Mouse (Mus musculus) retina, embryonic 14.5 days (tissue): ENCODE measurements around the gene Bmt2.

Source experiments
- DNase-seq: peaks from one replicate; pipeline ENCODE4 v3.0.0-alpha.2; 2015; ENCODE audit warnings: low spot score

Gene Bmt2

DNA sequence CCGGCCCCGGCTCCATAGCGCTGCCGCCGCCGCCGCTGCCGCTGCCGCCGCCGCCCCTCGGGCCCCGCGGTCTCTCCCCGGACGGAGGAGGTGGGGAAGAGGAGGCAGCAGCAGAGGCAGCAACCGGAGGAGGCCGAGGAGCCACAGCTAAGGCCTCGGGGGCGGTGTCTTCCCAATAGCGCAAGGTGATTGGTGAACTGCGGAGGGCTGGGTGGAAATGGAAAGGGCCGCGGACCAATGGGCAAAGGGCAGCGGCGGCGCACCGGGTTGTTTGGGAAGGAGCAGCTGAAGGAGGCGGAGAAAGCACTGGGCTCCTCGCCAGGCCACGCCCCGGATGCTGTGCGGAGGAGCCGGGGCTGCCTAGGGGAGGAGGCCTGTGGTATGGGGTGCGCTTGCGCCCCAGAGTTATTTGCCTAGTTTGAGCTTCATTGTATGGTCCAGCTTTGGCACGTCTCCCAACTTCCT is at the start of gene Bmt2:
Bmt2 (minus strand) TSS at position 149 of the 465 bp plus-strand sequence.
- peak; percentile 99 for DNase-seq

DNA sequence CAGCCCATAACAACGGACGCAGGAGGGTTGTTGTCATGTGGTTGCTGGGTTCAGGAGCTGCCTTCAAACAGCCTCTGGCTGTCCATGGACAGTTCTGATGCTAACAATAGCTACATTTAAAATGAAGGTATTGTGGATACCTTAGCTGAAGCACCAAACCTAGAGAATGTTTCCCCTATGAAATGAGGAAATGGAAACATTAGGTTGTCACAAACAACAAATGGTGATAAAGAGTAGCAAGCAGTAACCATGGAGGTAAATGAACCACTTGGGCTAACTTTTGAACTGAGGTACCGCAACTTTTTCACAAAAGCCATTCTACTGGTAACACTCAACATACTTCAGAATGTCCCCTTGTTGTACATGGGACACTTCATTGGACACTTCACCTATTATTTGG is 44.4 kb upstream of the Bmt2 start:
- DNase-seq = no peak

DNA sequence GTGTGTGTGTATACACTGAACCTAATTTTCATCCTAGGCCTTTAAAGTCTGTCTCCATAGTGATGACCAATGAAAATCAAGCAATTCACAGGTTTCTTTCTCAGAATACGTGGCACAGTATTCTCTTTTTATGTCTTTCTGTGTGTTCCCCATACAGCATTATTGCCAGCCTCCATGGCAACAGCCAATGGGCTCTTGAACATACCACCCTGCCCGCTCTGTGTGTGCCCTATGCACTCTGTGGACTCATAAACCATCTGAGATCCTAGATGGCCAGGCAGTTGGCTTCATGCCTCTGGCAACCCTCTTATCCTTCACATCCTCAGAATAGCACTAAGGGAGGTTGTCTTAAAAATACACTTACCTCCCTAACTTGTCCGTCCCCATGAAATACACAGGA is 37.1 kb upstream of the Bmt2 start:
- no peak for DNase-seq

DNA sequence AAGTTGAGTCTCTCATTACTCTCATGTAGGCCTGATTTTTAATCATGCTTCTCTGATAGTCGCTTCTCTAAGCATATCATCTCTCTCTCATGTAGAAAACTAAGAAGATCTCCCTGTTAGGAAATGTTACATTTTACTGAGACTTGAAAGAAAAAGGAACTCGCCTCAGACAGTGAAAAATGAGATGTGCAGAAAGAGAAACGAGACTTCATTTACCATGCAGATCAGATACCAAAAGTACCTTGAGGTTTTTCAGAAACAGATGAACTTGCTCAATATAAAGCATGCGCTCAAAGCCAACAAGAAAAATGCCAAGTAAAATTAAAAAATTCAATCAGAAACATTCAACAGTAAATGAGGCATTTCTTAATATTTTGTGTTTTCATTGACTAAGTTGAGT is 19.1 kb upstream of the Bmt2 start:
- no peak for DNase-seq

DNA sequence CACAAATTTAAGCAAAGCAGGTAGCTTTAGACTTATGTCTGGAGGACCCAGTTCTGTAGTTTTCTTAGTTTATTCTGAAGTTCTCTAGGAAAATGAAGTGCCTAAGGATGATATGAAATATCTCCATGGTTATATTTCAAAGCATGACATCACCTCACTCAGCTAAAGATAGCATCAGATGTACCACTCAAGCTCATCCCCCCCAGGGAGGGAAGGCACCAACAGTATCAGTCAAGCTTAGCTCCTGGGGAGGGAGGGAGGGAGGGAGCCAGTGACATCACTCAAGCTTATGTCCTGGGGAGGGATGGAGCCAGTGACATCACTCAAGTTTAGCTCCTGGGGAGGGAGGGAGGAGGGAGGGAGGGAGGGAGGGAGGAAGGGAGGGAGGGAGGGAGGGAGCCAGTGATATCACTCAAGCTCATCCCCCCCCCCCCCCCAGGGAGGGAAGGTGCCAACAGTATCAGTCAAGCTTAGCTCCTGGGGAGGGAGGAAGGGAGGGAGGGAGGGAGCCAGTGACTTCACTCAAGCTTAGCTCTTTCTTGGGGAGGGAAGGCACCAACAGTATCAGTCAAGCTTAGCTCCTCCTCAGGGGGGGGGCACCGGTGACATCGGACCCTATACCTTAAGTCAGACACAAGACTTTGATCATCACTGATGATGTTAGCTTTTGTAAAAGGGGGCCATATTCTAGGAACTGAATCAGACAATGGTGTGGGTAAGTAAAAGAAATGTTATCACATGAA is 17.5 kb upstream of the Bmt2 start:
- no peak for DNase-seq

DNA sequence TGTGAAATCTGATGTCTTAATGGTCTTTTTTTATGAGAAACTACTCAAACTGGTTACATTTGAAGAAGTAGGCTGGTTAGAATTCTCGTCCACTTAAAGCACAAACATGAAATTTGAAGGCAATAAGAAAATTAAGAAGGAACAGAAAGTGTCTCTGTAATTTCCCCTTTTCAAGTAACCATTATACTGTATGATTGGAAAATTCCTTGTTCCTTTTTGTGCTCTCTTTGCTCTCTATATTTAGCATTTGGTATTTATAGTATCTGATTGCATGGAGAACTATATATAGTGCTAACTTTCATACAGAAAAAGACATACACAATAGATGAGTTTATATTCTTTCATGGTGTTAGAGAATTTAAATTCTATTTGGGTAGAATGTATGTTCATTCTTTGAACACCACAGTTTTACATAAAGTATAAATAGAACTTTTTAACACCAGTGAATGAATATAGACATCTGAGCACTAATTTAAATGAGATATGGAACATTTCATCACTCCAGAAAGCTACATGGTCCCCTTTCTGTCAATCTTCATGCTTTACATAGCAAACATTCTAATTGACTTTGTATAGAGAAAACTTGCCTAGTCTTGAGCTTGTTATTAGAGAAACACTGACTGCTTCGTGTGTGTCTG is 14.0 kb upstream of the Bmt2 start:
- DNase-seq = no peak

DNA sequence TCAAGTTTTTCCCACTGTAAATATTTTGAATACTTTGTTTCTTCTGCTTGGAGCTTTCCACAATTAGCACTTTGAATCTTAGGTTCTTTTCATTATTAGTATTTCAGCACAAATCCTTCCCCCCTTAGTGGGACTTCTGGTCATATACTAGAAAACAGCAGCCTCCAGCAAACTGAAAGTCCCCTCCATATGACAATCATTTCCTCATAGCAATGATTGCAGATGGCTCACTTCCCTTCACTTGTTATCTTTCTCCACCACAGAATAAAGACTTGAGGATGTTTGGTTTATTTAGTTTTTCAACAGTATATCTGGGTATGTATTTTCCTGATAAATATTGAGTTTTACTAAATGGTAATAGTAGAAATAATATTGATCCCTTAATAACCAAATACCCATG is 12.6 kb upstream of the Bmt2 start:
- no peak for DNase-seq

DNA sequence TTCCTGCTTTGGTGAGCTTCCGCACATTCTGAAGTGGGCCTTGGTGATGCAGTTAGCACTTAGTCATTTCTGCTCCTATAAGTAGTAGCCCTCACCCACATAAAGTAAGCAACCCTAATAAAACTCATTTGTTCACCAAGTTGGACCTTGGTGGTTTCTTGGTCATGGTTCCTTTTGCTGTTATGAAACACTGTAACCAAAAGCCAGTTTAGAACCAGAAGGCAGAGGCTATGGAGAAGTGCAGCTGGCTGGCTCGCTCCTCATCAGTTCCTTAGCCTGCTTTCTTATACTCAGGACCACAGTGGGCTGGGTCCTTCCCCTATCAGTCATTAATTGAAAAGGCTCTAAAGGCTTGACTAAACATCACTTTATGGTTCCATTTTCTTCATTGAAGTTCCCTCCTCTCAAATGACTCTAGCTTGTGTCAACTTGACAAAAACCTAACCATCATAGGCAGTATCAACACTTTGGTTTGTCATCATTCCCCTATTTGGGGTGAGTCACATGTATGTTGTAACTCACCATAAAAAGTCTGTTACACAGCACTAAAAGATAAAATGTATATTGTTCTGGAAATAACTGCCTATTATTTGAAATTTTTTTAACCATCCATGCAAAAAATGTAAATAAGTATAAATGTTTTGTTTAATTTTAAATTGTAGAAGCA is 6.3 kb upstream of the Bmt2 start:
- DNase-seq = no peak

DNA sequence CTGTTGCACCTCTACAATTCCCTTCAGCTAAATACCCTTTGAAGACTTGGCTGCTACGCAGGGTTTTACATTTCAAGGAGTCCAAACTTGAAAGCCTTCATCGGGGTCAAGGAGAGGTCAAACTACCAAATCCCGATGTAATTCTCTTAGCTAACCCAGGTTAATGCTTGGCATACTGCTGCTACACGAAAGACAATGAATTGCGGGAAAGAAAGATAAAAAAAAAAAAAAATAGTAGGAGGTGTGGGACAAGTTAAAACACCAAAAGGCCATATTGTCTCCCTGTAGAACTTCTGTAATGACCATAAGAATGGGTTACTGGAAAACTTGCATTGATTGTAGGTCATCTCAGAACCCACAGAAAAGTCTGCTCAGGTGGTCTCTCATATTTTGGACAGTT is 583 bp upstream of the Bmt2 start:
- no peak for DNase-seq

DNA sequence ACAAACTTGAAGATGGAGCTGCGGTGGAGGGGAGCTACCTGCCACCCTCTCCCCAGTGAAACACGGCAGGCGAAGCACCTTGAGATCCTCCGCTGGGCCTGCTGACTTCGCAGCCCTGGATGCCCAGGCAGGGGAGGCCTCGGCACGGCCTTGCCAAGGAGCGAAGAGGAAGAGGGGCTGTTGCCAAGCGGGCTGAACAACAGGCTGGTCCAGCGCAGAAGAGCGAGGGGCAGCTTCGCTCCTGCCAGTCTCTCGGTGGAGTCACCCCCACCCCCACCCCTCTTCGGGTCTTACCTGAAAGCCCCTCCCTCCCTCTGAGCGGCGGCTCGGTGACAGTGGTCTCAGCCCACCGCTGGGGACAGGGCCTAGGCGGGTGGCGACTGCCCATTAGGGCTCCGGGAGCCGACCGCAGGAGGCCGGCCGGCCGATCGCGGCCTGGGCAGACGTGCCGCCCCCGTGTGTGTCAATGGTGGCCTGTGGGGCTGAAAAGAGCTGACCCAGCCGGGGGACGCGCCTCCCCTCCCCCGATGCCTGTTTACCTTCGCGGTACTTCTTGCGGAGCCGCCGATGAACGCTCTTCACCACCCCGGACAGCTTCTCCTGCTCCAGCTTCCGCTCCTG is 515 bp downstream of the Bmt2 start:
- DNase-seq = peak; percentile 71

DNA sequence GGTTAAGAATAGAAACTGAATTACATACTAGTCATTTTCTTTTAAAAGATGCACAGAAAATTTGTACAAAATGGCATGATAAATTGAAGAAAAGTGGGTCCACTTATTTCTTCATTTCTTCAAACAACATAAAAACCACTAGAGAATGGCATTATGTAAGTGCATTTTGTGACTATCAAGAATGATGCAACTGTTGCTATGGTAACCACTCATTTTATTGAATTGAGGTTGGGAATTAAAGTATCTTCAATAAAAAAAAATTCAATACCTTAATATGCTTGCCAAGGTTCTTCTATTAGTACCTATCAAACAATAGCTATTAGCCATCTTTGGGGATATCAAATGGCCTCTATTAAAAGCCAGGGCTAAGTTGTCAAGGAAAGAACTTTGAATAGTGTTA is 1.6 kb downstream of the Bmt2 start:
- DNase-seq = peak; percentile 9

DNA sequence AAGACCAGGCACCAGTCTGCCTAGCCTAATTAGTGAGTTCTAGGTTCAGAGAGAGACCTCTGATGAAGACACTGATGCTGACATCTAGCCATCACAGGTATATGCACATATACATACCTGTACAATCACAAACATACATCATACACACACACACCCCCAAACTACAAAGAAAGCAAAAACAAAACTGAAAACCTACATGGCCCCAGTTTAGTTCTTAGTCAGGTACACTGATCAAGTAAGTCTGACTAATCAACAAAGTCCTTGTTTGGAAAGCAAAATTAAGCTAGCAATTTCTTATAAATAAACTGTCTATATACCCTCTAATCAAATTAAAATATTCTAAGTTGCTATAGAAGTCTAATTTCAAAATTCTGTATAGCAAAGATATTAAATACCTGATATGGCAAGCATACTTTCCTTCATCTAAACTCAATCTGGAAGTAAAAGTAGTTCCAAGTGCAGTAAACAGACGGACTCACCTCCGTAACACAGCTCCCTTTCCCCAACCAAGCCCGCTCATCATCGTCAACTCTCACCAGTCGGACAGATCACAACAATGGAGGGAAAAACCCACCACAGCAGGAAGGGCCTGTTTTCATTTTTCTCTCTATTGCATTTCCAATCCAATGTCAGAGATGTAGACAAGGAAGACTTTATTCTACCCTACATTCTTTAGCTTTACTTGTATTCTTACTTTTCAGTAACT is 3.0 kb downstream of the Bmt2 start:
- no peak for DNase-seq

DNA sequence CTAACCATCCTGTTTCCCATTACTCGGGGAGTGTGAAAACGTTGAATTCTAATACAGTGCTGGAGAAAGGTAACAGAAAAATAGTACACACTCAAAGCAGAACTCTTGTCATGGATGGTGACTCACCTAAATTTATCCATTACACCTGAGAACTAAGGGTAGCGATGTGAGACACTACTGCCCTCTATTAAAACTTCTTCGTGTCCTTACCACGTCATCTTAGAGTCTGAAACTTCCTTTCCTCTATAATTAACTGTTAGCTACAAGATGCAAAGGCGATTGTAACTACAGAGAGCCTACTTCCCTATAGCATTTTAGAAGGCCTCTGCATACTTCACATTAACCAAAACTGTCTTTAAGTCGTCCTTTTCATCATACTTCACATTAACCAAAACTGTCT is 12.1 kb downstream of the Bmt2 start:
- DNase-seq = no peak

DNA sequence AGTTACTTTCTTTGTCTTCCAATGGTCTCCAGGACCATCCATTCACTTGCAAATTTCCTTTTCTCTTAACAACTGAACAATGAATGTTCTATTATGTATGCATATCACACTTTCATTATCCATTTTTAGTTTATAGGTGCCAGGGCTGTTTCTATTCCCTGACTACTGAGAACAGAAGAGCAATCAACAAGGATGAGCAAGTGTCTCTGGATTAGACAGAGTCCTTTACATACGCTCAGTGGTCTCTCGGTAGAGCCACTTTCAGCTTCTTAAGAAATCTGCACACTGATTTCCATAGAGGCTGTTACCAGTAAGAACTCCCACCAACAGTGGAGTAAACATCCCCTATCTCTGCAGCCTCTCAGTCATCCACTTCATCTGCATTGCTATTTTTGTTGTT is 19.8 kb downstream of the Bmt2 start:
- no peak for DNase-seq

DNA sequence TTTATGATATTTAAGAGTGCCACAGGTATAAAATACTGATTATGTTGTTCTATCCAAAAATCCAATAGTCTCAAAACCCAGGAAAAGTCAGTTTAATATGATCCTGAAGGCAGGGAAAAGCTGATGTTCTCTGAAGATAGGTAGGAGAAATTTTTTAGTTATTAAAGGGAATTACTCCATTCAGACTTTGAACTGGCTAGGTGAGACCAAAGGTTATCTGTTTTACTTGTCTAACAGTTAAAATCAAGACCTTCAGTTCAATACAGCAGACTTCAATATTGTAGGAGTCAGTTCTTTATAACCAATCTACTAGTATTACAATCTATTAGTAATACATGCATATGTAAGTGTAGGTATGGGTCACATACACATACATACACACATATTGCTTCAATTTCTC is 23.7 kb downstream of the Bmt2 start:
- no peak for DNase-seq

DNA sequence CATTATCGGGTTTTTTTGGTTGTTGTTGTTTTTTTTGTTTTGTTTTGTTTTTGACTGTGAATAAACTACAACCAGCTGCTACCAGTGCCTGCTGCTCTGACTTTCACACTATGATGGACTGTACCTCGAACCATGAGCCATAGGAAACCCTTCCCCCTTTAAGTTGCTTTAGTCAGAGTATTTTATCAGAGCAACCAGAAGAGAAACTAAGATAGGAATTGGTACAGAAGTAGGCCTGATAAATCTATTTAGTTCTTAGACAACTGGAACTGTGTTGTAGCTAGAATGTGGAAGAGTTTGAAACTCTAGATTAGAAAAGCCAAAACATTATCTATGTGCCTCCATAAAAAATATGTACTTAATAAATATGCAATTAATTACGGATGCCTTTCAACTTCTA is 25.5 kb downstream of the Bmt2 start:
- DNase-seq = no peak

DNA sequence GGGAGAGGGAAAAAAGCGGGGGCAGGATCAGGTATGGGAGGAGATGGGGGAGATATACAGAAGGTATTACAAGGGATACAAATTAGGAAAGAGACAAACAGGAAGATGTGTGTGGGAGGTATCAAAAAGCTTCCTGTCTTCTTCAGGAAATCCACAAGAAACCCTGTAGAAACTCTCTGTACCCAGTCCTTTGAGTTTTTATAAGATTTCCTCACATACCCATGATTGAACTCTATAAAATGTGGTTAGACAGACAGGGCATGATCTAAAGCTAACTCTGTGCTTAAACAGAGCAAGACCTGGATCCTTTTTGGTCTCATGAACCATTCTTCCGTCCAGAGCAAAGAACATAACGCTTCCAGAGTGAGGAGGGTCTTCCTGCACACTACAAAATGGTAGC is 26.9 kb downstream of the Bmt2 start:
- DNase-seq = no peak

DNA sequence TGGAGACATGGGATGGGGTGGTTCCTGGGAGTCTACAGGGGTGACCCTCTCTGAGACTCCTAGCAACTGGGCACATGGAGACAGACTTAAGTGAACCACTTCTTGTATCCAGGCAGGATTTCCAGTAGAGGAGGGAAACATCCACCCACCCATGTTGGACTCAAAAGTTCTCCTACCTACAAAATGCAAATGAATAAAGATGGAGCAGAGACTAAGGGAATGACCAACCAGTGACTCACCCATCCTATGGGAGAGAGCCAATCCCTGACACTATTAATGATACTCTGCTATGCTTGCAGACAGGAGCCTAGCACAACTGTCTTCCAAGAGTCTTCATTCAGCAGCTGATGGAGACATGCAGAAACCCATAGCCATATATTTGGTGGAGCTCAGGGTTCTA is 29.5 kb downstream of the Bmt2 start:
- no peak for DNase-seq

DNA sequence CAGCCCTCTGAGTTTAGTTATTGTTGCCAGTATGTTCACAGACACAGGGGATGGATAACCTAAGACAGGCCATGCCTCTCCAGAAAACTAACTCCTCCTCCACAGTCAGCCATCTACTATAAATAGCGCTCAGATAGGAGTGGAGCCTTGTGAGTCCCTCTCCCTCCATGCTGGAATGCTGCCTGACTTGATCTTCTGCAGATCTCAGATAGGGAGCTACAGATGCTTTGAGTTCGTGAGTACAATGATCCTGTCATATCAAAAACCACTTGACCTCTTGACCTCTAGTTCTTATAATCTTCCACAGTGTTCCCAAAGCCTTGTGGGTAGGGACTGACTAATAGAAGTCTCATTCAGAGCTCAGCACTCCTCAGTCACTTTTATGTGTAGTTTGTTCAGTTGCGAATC is 41.2 kb downstream of the Bmt2 start:
- no peak for DNase-seq

DNA sequence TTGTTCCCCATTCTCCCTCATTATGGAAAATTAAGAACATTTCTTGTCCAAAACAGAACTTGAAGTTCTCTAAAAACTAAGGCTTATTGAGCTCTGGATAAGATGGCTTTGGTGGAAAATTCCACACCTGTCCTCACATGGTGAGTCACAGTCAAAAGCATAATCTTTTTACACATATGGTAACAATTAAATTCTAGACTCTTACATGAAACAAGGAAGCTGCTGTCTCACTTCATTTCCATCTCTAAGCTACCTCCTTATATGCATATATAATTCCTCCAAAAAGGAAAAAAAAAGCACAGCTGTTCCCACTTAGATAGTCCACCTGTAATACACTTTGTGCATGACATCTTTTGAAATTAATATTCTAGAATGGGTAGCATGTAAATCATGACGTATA is 45.2 kb downstream of the Bmt2 start:
- DNase-seq = no peak

DNA sequence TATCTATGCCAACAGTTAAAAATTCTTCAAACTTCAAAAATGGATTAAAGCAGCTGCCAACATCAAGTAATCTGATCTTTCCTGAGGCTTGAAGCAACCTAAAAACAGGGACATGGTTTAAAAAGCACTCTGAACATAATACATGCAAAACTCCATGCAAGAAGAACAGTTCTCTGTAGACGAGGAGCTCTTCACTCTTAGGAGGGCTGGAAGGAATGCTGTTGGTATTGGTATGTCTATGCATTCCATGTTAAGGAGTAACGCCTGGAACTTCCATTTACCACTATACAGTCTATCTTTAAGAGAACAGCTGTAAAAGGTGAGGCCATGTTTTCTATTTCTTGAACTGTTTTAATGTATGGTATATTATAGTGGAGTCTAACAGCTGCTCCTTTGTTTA is 47.2 kb downstream of the Bmt2 start:
- no peak for DNase-seq

DNA sequence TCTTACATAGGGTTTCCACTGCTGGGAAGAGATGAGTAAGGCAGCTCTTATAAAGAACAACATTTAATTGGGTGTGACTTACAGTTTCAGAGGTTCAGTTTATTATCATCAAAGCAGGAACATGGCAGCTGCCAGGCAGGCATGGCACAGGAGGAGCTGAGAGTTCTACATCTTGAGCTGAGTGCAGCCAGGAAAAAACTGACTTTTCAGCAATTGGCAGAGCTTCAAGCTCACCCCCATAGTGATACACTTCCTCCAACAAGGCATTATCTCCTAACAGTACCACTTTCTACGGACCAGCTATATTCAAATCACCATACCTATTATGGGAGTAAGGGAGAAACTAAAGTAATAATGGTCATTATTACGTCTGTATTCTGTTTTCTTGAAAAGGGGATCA is 58.1 kb downstream of the Bmt2 start:
- no peak for DNase-seq
